Mouse (Mus musculus): Measurements from ENCODE around the gene Faiml.

Faiml gene

GRCm38 (mm10) chr9:99237139-99237538 is at the start of gene Faiml:
TSS of gene Faiml (minus strand) at chr9:99237239.
- DNase-seq (ENCODE audit: low spot score): no peak

- no peak for DNase-seq (ENCODE audit: low spot score)
Observed at GRCm38 (mm10) chr9:99258891-99259290, 21.9 kb upstream of the Faiml start.

GRCm38 (mm10) chr9:99256821-99257220 is 19.8 kb upstream of the Faiml start:
- no peak for DNase-seq (ENCODE audit: low spot score)

GRCm38 (mm10) chr9:99256206-99256605 is 19.2 kb upstream of the Faiml start:
- DNase-seq (ENCODE audit: low spot score): no peak

GRCm38 (mm10) chr9:99253861-99254260 is 16.8 kb upstream of the Faiml start:
- no peak for DNase-seq (ENCODE audit: low spot score)

GRCm38 (mm10) chr9:99248906-99249305 is 11.9 kb upstream of the Faiml start:
- no peak for DNase-seq (ENCODE audit: low spot score)

GRCm38 (mm10) chr9:99248304-99248703 is 11.3 kb upstream of the Faiml start:
- no peak for DNase-seq (ENCODE audit: low spot score)

- no peak for DNase-seq (ENCODE audit: low spot score)
Observed at GRCm38 (mm10) chr9:99243895-99244293, 6.9 kb upstream of the Faiml start.

- peak; percentile 97 for DNase-seq (ENCODE audit: low spot score)
Observed at GRCm38 (mm10) chr9:99243190-99243894, 6.3 kb upstream of the Faiml start, which contains the start of gene Cep70. TSS of gene Cep70 (plus strand) at chr9:99243367.

GRCm38 (mm10) chr9:99242533-99243189 is 5.6 kb upstream of the Faiml start:
- no peak for DNase-seq (ENCODE audit: low spot score)

- peak; percentile 34 for DNase-seq (ENCODE audit: low spot score)
Observed at GRCm38 (mm10) chr9:99242035-99242434, 5.0 kb upstream of the Faiml start.

GRCm38 (mm10) chr9:99240571-99240970 is 3.5 kb upstream of the Faiml start:
- DNase-seq (ENCODE audit: low spot score): no peak

GRCm38 (mm10) chr9:99239256-99239655 is 2.2 kb upstream of the Faiml start:
- no peak for DNase-seq (ENCODE audit: low spot score)

GRCm38 (mm10) chr9:99238276-99238675 is 1.2 kb upstream of the Faiml start:
- no peak for DNase-seq (ENCODE audit: low spot score)

- DNase-seq (ENCODE audit: low spot score): no peak
Observed at GRCm38 (mm10) chr9:99229450-99229849, 7.6 kb downstream of the Faiml start.

GRCm38 (mm10) chr9:99224583-99224982 is 12.5 kb downstream of the Faiml start:
- DNase-seq (ENCODE audit: low spot score): no peak

- no peak for DNase-seq (ENCODE audit: low spot score)
Observed at GRCm38 (mm10) chr9:99221636-99222035, 15.4 kb downstream of the Faiml start.

GRCm38 (mm10) chr9:99217999-99218719 is 18.9 kb downstream of the Faiml start:
- peak; percentile 30 for DNase-seq (ENCODE audit: low spot score)

GRCm38 (mm10) chr9:99216182-99216581 is 20.9 kb downstream of the Faiml start:
- DNase-seq (ENCODE audit: low spot score): no peak

GRCm38 (mm10) chr9:99212643-99213042 is 24.4 kb downstream of the Faiml start:
- no peak for DNase-seq (ENCODE audit: low spot score)

- DNase-seq (ENCODE audit: low spot score): no peak
Observed at GRCm38 (mm10) chr9:99183043-99183670, 53.9 kb downstream of the Faiml start.

GRCm38 (mm10) chr9:99182121-99182520 is 54.9 kb downstream of the Faiml start:
- DNase-seq (ENCODE audit: low spot score): no peak

Data from urinary bladder, postnatal 14 days (tissue).